Mouse (Mus musculus): ENCODE data around the gene Rab37.

GRCm38 (mm10) chr11:115184973-115185372 lies 93.7 kb downstream of the Rab37 start:
- TF ChIP-seq CTCF (conservative IDR thresholded peaks at IDR 0.05; ENCODE audit: low read length): no peak
- no peak for TF ChIP-seq POU5F1 (IDR thresholded peaks at IDR 0.05; ENCODE audit: borderline replicate concordance, low read length)

Data from E14TG2a.4 (cell line).